Mouse (Mus musculus): ENCODE measurements around the gene Kcnh1. TPM values are rescaled to one million over a fixed set of nuclear protein-coding genes. Genes with fewer than 3 reads are reported as not detected.

Kcnh1 gene
- polyA plus RNA-seq, 1 experiment from 2014 or later: 3.5 TPM

DNA sequence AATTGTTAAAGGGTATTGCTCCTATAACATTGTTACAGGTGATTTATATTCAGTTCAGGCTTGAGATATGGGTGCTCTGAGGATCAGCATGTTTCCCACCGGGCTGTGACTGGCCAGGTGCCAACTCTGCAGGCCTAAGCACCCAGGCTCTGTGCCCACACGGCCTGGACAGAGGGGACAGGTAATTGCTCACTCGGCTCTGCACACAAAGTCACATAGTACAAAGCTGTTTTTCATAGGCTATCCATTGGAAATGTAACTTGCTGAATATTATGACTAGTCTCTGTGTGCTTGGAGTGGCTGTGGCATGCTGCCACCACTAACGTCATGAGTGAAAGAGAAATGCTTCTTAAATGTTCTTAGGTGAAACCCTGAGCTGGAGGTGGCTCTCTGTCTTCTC is 210.4 kb downstream of the Kcnh1 start:
- 46% methylated on average over 4 of the region's 4 CpGs for WGBS
- H3K9me3 ChIP-seq (ENCODE audit: control insufficient read depth, low read length): no peaks in the 10 kb centered on the region
- H3K4me1 ChIP-seq (ENCODE audit: control insufficient read depth, insufficient read depth, low read depth, low read length): no peaks in the 10 kb centered on the region
- no peak overlapping the region for H3K9ac ChIP-seq (ENCODE audit: low read depth, low read length)
- H3K27me3 ChIP-seq (replicated peaks; ENCODE audit: control insufficient read depth, insufficient read depth, low read length): no peaks in the 10 kb centered on the region
- no peak overlapping the region for H3K4me2 ChIP-seq (ENCODE audit: low read length)
- H3K27ac ChIP-seq (ENCODE audit: low read depth, low read length): no peak overlapping the region
- H3K4me3 ChIP-seq (ENCODE audit: low read length): no peak overlapping the region
- ATAC-seq: peak; percentile 53; the same call in 1 of the 2 replicates
- no peaks in the 10 kb centered on the region for H3K36me3 ChIP-seq (ENCODE audit: control insufficient read depth, insufficient read depth, low read length)

DNA sequence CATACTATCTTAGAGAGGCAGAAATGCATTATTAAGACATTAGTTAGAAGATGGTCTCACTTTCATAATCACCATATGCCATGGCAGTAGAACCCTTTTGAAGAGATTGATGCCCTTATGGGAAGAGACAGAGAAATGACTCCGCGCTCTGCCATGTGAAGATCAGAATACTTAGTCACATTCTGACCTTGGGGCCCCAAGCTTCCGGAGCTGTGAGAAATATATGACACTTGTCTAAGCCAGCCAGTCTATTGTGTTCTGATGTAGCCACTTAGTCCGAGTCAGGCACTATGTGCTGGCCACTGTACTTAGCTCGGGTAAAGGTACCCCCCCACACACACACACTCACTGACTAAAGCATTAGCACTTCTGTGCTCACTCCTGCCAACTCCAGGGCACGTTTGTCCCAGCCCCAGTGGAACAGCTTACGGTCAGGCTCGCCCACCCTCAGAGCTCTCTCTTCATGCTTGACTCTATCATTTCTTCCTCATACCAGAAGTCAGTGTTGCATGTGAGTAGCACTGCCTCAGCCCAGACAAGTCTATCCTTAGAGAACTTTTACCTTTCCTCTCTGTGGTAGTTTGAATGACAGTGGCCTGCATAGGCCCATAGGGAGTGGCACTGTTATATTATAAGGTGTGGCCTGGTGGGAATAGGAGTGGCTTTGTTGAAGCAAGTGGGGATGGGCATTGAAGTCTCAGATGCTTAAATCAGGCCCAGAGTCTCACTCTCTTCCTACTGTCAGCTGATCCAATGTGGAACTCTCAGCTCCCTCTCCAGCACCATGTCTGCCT is 212.5 kb downstream of the Kcnh1 start:
- WGBS: 84% methylated on average over 8 of the region's 8 CpGs
- no peak overlapping the region for H3K9ac ChIP-seq (ENCODE audit: low read depth, low read length)
- no peak overlapping the region for H3K4me3 ChIP-seq (ENCODE audit: low read length)
- ATAC-seq: no peak
- no peaks in the 10 kb centered on the region for H3K4me1 ChIP-seq (ENCODE audit: control insufficient read depth, insufficient read depth, low read depth, low read length)
- no peaks in the 10 kb centered on the region for H3K36me3 ChIP-seq (ENCODE audit: control insufficient read depth, insufficient read depth, low read length)
- no peaks in the 10 kb centered on the region for H3K27me3 ChIP-seq (replicated peaks; ENCODE audit: control insufficient read depth, insufficient read depth, low read length)
- no peaks in the 10 kb centered on the region for H3K9me3 ChIP-seq (ENCODE audit: control insufficient read depth, low read length)
- no peak overlapping the region for H3K27ac ChIP-seq (ENCODE audit: low read depth, low read length)
- H3K4me2 ChIP-seq (ENCODE audit: low read length): no peak overlapping the region

DNA sequence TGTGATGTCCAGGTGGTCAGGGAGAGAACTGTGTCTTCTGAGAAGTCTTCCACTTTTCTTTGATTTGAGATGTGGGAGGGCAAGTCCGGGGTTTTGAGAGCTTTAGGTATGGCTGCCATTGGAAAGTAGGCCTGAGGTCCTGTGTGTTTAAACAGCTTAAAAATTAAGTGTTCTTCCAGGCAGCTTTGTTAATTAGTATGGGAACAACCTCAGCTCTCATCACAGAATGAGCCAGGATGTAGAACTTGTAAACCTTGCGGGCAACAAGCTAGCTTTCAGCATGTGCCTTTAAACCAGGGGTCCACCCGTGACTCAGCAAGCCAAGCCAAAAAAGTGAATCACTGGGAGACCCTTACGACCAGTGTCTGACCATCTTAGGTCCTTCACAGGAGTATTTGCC is 214.6 kb downstream of the Kcnh1 start:
- no peaks in the 10 kb centered on the region for H3K36me3 ChIP-seq (ENCODE audit: control insufficient read depth, insufficient read depth, low read length)
- H3K9me3 ChIP-seq (ENCODE audit: control insufficient read depth, low read length): no peaks in the 10 kb centered on the region
- H3K9ac ChIP-seq (ENCODE audit: low read depth, low read length): no peak overlapping the region
- H3K4me2 ChIP-seq (ENCODE audit: low read length): no peak overlapping the region
- H3K27ac ChIP-seq (ENCODE audit: low read depth, low read length): no peak overlapping the region
- 81% methylated on average over 4 of the region's 4 CpGs for WGBS
- H3K4me3 ChIP-seq (ENCODE audit: low read length): no peak overlapping the region
- no peaks in the 10 kb centered on the region for H3K4me1 ChIP-seq (ENCODE audit: control insufficient read depth, insufficient read depth, low read depth, low read length)
- ATAC-seq: no peak
- H3K27me3 ChIP-seq (replicated peaks; ENCODE audit: control insufficient read depth, insufficient read depth, low read length): no peaks in the 10 kb centered on the region

DNA sequence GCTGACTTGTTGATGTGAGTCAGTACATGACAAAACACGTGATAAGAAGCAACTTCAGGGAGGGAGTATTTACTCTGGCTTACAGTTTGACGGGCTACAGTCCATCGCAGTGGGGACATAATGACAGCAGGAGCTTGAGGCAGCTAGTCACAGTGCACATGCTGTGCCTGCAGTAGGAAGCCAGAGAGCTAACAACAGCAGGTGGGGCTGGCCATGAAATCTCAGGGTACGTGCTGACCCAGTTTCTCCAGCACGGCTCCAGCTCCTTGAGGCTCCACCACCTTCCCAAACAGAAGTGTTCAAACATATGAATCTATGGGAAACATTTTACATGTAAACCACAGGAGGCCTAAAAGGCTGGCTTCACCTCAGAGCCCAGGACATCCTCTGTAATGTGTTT is 216.0 kb downstream of the Kcnh1 start:
- Histone ChIP-seq H3K27ac (ENCODE audit: low read depth, low read length) (no peak overlapping the region), H3K4me3 (ENCODE audit: low read length) (no peak overlapping the region), H3K9ac (ENCODE audit: low read depth, low read length) (no peak overlapping the region), H3K27me3 (replicated peaks; ENCODE audit: control insufficient read depth, insufficient read depth, low read length) (no peaks in the 10 kb centered on the region), H3K9me3 (ENCODE audit: control insufficient read depth, low read length) (no peaks in the 10 kb centered on the region), H3K4me2 (ENCODE audit: low read length) (no peak overlapping the region), H3K4me1 (ENCODE audit: control insufficient read depth, insufficient read depth, low read depth, low read length) (no peaks in the 10 kb centered on the region), H3K36me3 (ENCODE audit: control insufficient read depth, insufficient read depth, low read length) (no peaks in the 10 kb centered on the region)
- WGBS: 93% methylated on average over 5 of the region's 5 CpGs
- no peak for ATAC-seq

DNA sequence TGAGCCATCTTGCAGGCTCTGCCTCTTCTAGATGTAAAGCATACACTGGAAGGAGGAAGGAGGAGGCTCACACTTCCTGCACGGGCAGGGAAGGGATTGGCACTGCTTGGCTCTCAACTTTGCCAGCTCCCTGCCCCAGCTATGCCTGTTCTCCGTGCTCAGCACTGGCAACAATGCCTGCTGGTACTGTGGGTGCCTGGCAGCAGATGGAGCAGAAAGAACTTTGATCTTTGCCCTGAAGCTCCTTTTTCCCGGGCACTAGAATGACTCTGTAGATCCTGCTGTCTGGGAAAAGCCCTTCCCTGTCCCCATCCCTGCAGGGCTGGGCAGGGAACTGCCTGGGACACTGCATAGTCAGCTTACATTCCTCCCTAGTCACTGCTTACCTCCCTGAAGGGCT is 225.2 kb downstream of the Kcnh1 start:
- no peak overlapping the region for H3K9ac ChIP-seq (ENCODE audit: low read depth, low read length)
- no peaks in the 10 kb centered on the region for H3K27me3 ChIP-seq (replicated peaks; ENCODE audit: control insufficient read depth, insufficient read depth, low read length)
- H3K4me2 ChIP-seq (ENCODE audit: low read length): no peak overlapping the region
- no peak overlapping the region for H3K27ac ChIP-seq (ENCODE audit: low read depth, low read length)
- no peaks in the 10 kb centered on the region for H3K4me1 ChIP-seq (ENCODE audit: control insufficient read depth, insufficient read depth, low read depth, low read length)
- no peak overlapping the region for H3K4me3 ChIP-seq (ENCODE audit: low read length)
- H3K9me3 ChIP-seq (ENCODE audit: control insufficient read depth, low read length): no peaks in the 10 kb centered on the region
- ATAC-seq: peak; percentile 65; the same call in 1 of the 2 replicates
- WGBS: 53% methylated on average over 3 of the region's 3 CpGs
- H3K36me3 ChIP-seq (ENCODE audit: control insufficient read depth, insufficient read depth, low read length): no peaks in the 10 kb centered on the region

DNA sequence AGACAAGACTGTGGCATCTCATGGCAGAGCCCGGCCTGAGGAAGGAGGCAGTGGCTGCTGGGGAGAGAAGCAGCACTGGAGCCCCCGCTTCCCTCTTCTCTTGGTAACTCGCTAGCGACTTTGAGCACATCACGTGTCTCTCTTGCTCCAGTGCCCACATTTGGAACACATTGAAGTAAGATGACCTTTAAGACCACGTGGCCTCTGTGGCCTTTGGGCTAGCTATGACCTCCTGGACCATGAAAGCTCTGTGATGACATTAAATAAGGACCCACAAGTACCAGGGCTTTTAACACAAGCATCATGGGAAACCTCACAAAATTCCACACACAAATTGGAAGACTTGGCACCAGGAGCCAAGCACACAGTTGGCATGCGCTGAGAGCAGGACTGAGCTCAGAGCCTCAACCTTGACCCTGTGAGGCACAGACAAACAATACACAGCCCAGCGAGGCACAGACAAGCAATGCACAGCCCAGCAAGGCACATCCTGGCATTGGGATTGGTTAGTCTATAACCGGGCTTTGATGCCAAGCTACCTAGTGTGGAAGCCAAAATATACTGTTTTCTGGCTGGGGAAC is 225.8 kb downstream of the Kcnh1 start:
- H3K27ac ChIP-seq (ENCODE audit: low read depth, low read length): no peak overlapping the region
- no peak overlapping the region for H3K4me2 ChIP-seq (ENCODE audit: low read length)
- no peaks in the 10 kb centered on the region for H3K9me3 ChIP-seq (ENCODE audit: control insufficient read depth, low read length)
- H3K9ac ChIP-seq (ENCODE audit: low read depth, low read length): no peak overlapping the region
- 64% methylated on average over 9 of the region's 9 CpGs for WGBS
- ATAC-seq: peak; percentile 76; the same call in 1 of the 2 replicates
- H3K27me3 ChIP-seq (replicated peaks; ENCODE audit: control insufficient read depth, insufficient read depth, low read length): no peaks in the 10 kb centered on the region
- H3K4me1 ChIP-seq (ENCODE audit: control insufficient read depth, insufficient read depth, low read depth, low read length): no peaks in the 10 kb centered on the region
- no peaks in the 10 kb centered on the region for H3K36me3 ChIP-seq (ENCODE audit: control insufficient read depth, insufficient read depth, low read length)
- H3K4me3 ChIP-seq (ENCODE audit: low read length): no peak overlapping the region

DNA sequence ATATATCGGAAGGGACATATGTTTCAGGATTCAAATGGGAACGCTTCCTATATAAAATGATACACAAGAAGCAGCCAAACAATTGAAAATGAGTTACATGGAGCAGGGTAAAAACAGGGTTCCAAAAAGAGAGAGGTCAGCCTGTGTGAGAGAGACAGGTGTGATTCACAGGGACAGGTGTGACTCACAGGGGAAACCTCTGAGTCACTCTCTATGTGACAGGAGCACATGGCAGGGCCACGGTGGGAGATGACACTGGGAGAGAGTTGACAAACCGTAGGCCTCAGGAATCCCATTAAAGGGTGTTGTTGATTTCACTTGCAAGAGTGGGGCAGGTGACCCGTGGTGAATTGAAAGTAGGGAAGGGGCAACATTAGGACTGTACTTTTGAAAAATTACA is 228.6 kb downstream of the Kcnh1 start:
- Histone ChIP-seq H3K4me3 (ENCODE audit: low read length) (no peak overlapping the region), H3K4me2 (ENCODE audit: low read length) (no peak overlapping the region), H3K9me3 (ENCODE audit: control insufficient read depth, low read length) (no peaks in the 10 kb centered on the region), H3K36me3 (ENCODE audit: control insufficient read depth, insufficient read depth, low read length) (no peaks in the 10 kb centered on the region), H3K27ac (ENCODE audit: low read depth, low read length) (no peak overlapping the region), H3K4me1 (ENCODE audit: control insufficient read depth, insufficient read depth, low read depth, low read length) (no peaks in the 10 kb centered on the region), H3K27me3 (replicated peaks; ENCODE audit: control insufficient read depth, insufficient read depth, low read length) (no peaks in the 10 kb centered on the region), H3K9ac (ENCODE audit: low read depth, low read length) (no peak overlapping the region)
- no peak for ATAC-seq
- WGBS: 89% methylated on average over 5 of the region's 5 CpGs

DNA sequence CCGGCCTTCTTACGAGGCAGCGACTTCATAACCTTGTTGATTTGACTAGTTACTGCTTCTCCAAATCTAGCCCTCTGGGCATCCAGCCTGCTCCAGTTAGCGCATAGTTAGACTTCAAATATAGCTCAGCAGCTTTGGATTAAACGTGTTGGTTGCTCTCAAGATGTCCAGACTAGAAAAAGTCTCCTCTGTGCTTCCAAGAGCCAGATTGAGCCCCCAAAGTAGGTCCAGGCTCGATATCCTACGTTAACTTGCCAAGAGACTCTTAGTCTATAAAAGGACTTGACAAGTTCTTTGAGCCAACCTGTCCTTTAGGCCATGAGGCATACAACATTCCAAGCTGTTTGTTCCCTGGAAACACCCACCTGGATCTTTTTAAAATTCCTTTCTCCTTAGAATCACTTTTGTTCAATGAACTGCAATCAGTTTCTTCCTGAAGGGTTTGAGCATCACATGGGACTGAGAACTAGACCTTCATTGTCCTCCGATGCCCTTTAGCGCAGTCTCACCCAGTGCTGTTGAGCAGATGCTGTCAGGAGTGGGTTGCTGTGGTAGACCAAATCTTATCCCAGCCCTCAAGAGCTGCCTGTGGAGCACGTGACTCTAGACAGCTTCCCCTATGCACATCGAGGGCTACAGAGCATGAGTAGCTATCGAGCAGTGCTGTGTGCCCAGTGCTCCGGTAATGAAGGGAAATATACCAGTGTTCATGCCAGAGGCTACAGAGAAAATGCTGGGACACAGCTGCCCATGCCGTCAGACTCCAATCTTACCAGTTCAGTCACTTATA is 231.0 kb downstream of the Kcnh1 start:
- Histone ChIP-seq H3K4me1 (ENCODE audit: control insufficient read depth, insufficient read depth, low read depth, low read length) (no peaks in the 10 kb centered on the region), H3K9me3 (ENCODE audit: control insufficient read depth, low read length) (no peaks in the 10 kb centered on the region), H3K27ac (ENCODE audit: low read depth, low read length) (no peak overlapping the region), H3K36me3 (ENCODE audit: control insufficient read depth, insufficient read depth, low read length) (no peaks in the 10 kb centered on the region), H3K4me2 (ENCODE audit: low read length) (no peak overlapping the region), H3K9ac (ENCODE audit: low read depth, low read length) (no peak overlapping the region), H3K4me3 (ENCODE audit: low read length) (no peak overlapping the region), H3K27me3 (replicated peaks; ENCODE audit: control insufficient read depth, insufficient read depth, low read length) (no peaks in the 10 kb centered on the region)
- no peak for ATAC-seq
- WGBS: 82% methylated on average over 14 of the region's 14 CpGs

DNA sequence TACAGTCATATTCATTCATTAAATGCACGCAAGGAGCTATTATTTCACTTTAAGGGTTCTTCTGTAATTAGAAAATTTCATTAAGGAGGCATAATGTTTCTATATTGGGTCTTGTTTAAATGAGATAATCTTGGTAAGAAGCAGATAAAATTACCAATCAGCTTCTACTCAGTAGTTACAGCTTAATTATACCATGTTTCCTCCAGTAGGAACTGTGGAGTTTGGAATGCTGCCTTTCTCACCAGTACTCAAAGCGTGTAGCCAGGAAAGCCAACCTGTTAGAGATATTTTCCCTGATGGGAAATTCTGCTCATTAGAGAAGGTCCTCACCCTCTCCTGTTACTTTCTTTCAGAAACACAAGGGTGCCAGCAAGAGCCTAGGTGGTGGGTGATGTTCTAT is 240.8 kb downstream of the Kcnh1 start:
- H3K4me2 ChIP-seq (ENCODE audit: low read length): no peak overlapping the region
- no peaks in the 10 kb centered on the region for H3K27me3 ChIP-seq (replicated peaks; ENCODE audit: control insufficient read depth, insufficient read depth, low read length)
- no peaks in the 10 kb centered on the region for H3K4me1 ChIP-seq (ENCODE audit: control insufficient read depth, insufficient read depth, low read depth, low read length)
- ATAC-seq: peak; percentile 27; the same call in 1 of the 2 replicates
- H3K27ac ChIP-seq (ENCODE audit: low read depth, low read length): no peak overlapping the region
- H3K9ac ChIP-seq (ENCODE audit: low read depth, low read length): no peak overlapping the region
- WGBS: 75% methylated on average over 2 of the region's 2 CpGs
- H3K4me3 ChIP-seq (ENCODE audit: low read length): no peak overlapping the region
- no peaks in the 10 kb centered on the region for H3K9me3 ChIP-seq (ENCODE audit: control insufficient read depth, low read length)
- H3K36me3 ChIP-seq (ENCODE audit: control insufficient read depth, insufficient read depth, low read length): no peaks in the 10 kb centered on the region
